Mouse (Mus musculus) skeletal muscle tissue, adult 2 months (tissue): ENCODE data around the gene Larp7.

Experiments
- DNase-seq: peaks from one replicate; pipeline ENCODE4 v3.0.0-alpha.2; 2012; ENCODE audit warnings: low read depth, low spot score

Larp7 gene

GRCm38 (mm10) chr3:127552973-127553719, at the start of gene Larp7, which contains the start of gene Zgrf1:
Gene Larp7, minus strand, starts transcription at chr3:127553349.
Gene Zgrf1, plus strand, starts transcription at chr3:127553489.
- peak; percentile 98 for DNase-seq

- DNase-seq = no peak
These were observed 44.0 kb upstream of the Larp7 start for GRCm38 (mm10) chr3:127597136-127597535.

GRCm38 (mm10) chr3:127572557-127572956, 19.4 kb upstream of the Larp7 start:
- DNase-seq = peak; percentile 13

- no peak for DNase-seq
These were observed 12.0 kb upstream of the Larp7 start for GRCm38 (mm10) chr3:127565129-127565528.

GRCm38 (mm10) chr3:127562974-127563373, 9.8 kb upstream of the Larp7 start:
- DNase-seq = no peak

GRCm38 (mm10) chr3:127558201-127558600, 5.1 kb upstream of the Larp7 start:
- no peak for DNase-seq

GRCm38 (mm10) chr3:127554723-127555122, 1.6 kb upstream of the Larp7 start:
- DNase-seq = no peak

- DNase-seq = no peak
These were observed 533 bp upstream of the Larp7 start for GRCm38 (mm10) chr3:127553720-127554043.

GRCm38 (mm10) chr3:127552434-127552972, 646 bp downstream of the Larp7 start:
- no peak for DNase-seq

GRCm38 (mm10) chr3:127547882-127548281, 5.3 kb downstream of the Larp7 start:
- DNase-seq = no peak

- no peak for DNase-seq
These were observed 8.5 kb downstream of the Larp7 start for GRCm38 (mm10) chr3:127544610-127545121.

- DNase-seq = no peak
These were observed 9.2 kb downstream of the Larp7 start for GRCm38 (mm10) chr3:127543976-127544375.

GRCm38 (mm10) chr3:127539193-127539592, 14.0 kb downstream of the Larp7 start:
- DNase-seq = no peak

- DNase-seq = no peak
These were observed 22.9 kb downstream of the Larp7 start for GRCm38 (mm10) chr3:127530293-127530692.

- DNase-seq = no peak
These were observed 23.3 kb downstream of the Larp7 start for GRCm38 (mm10) chr3:127529824-127530223.

GRCm38 (mm10) chr3:127529210-127529609, 23.9 kb downstream of the Larp7 start:
- no peak for DNase-seq

GRCm38 (mm10) chr3:127527465-127528034, 25.6 kb downstream of the Larp7 start:
- DNase-seq = peak; percentile 55

GRCm38 (mm10) chr3:127525188-127525819, 27.8 kb downstream of the Larp7 start:
- peak; percentile 41 for DNase-seq

GRCm38 (mm10) chr3:127521156-127521555, 32.0 kb downstream of the Larp7 start:
- DNase-seq = peak; percentile 66

- DNase-seq = no peak
These were observed 32.8 kb downstream of the Larp7 start for GRCm38 (mm10) chr3:127520300-127520699.

- DNase-seq = no peak
These were observed 37.9 kb downstream of the Larp7 start for GRCm38 (mm10) chr3:127515251-127515650.

GRCm38 (mm10) chr3:127513699-127514098, 39.5 kb downstream of the Larp7 start:
- DNase-seq = no peak
